Mouse (Mus musculus) ES-E14 (cell line): ENCODE results near the gene Tpo. TPM values are rescaled to one million over a fixed set of nuclear protein-coding genes. Genes with fewer than 3 reads are reported as not detected.

Source experiments
- DNase-seq: peaks from one replicate; pipeline ENCODE4 v3.0.0-alpha.2; 2013; ENCODE audit warnings: low read depth, low spot score
- H3K27ac ChIP-seq: 2 replicates; pipeline ENCODE4 v1.5.1; 2012; ENCODE audit warnings: low read depth, mild to moderate bottlenecking, low read length, moderate library complexity, mixed read lengths; ENCODE audit not compliant: poor library complexity, insufficient read depth, severe bottlenecking
- H3K36me3 ChIP-seq: 2 replicates; pipeline ENCODE4 v1.6.1; 2012; ENCODE audit warnings: mild to moderate bottlenecking, low read length, moderate library complexity, mixed read lengths; ENCODE audit not compliant: control insufficient read depth, poor library complexity, insufficient read depth, severe bottlenecking
- H3K4me1 ChIP-seq, 2 experiments: fragments of 150-350 bp in 1 of 2; sonication (generic) in 1 of 2; 2 replicates each; pipeline ENCODE4 v1.6.1; 2012; ENCODE audit warnings: low read length in 2 of 2, mild to moderate bottlenecking in 1 of 2, mixed read lengths in 1 of 2; ENCODE audit not compliant: control insufficient read depth in 2 of 2, insufficient read depth in 2 of 2, poor library complexity in 1 of 2
- H3K4me3 ChIP-seq, 2 experiments: fragments of 150-350 bp in 1 of 2; sonication (generic) in 1 of 2; 2 replicates each; pipeline ENCODE4 v1.5.1; 2012; ENCODE audit warnings: low read length in 2 of 2, low read depth in 1 of 2, mild to moderate bottlenecking in 1 of 2, mixed read lengths in 1 of 2; ENCODE audit not compliant: insufficient read depth in 1 of 2, poor library complexity in 1 of 2, severe bottlenecking in 1 of 2
- H3K9ac ChIP-seq: 2 replicates; pipeline ENCODE4 v1.6.1; 2012; ENCODE audit warnings: low read depth, mild to moderate bottlenecking, low read length, mixed read lengths; ENCODE audit not compliant: poor library complexity, insufficient read depth, severe bottlenecking
- H3K9me3 ChIP-seq: fragments of 150-350 bp; sonication (generic); 2 replicates; pipeline ENCODE4 v1.6.1; 2012; ENCODE audit warnings: low read depth, mild to moderate bottlenecking, low read length; ENCODE audit not compliant: control insufficient read depth, insufficient read depth
- CHD2 ChIP-seq: IDR thresholded peaks from 2 replicates; pipeline ENCODE4 v1.6.1; 2014; ENCODE audit warnings: mild to moderate bottlenecking, low read depth, low read length, inconsistent platforms
- HCFC1 ChIP-seq: IDR thresholded peaks from 2 replicates; pipeline ENCODE4 v1.6.1; 2012; ENCODE audit warnings: low read length, inconsistent platforms, borderline replicate concordance; ENCODE audit not compliant: insufficient read depth
- MAFK ChIP-seq: IDR thresholded peaks from 2 replicates; pipeline ENCODE4 v1.6.1; 2014; ENCODE audit warnings: mild to moderate bottlenecking, low read depth, low read length, inconsistent platforms; ENCODE audit not compliant: insufficient read depth
- ZC3H11A ChIP-seq: IDR thresholded peaks from 2 replicates; pipeline ENCODE4 v1.6.1; 2012; ENCODE audit warnings: low read depth, mild to moderate bottlenecking, inconsistent platforms, low read length, borderline replicate concordance
- ZNF384 ChIP-seq: IDR thresholded peaks from 2 replicates; pipeline ENCODE4 v1.6.1; 2012; ENCODE audit warnings: low read depth, low read length, inconsistent platforms
- in situ Hi-C, 2 experiments: fragments of 600-800 bp; cut with MboI; formaldehyde crosslinking; loops; one replicate each; pipeline ENCODE4 v1.15.1; 2025; ENCODE audit warnings: low sequenced_read_pairs in 2 of 2, inconsistent platforms in 1 of 2; ENCODE audit not compliant: unreplicated experiment in 2 of 2
- total RNA-seq: library from RNA; depleted of rRNA; stranded (reverse); fragments of 300-350 nt; gene quantifications from 2 replicates; pipeline ENCODE4 v1.2.3, GENCODE M21; 2012

The Tpo gene
- total RNA-seq, 1 experiment: 0.31 TPM

GRCm38 (mm10) chr12:30168491-30168890, 36.1 kb upstream of the Tpo start:
- in situ Hi-C loops: no loop called here
- H3K9me3 ChIP-seq: no peaks in the 10 kb centered on the region
- H3K4me3 ChIP-seq: no peak overlapping the region
- DNase-seq: no peak
- TF ChIP-seq CHD2 (no peak), ZC3H11A (no peak), MAFK (no peak), ZNF384 (no peak), HCFC1 (no peak)
- no peak overlapping the region for H3K9ac ChIP-seq
- no peaks in the 10 kb centered on the region for H3K4me1 ChIP-seq
- no peak overlapping the region for H3K27ac ChIP-seq
- no peaks in the 10 kb centered on the region for H3K36me3 ChIP-seq

- H3K27ac ChIP-seq: no peak overlapping the region
- no peak for DNase-seq
- no peak overlapping the region for H3K9ac ChIP-seq
- no peak overlapping the region for H3K4me3 ChIP-seq
- H3K9me3 ChIP-seq: no peaks in the 10 kb centered on the region
- TF ChIP-seq CHD2: no peak
- no peak for TF ChIP-seq ZNF384
- no peak for TF ChIP-seq ZC3H11A
- TF ChIP-seq MAFK: no peak
- TF ChIP-seq HCFC1: no peak
- in situ Hi-C loops: no loop called here
- H3K4me1 ChIP-seq: no peaks in the 10 kb centered on the region
- H3K36me3 ChIP-seq: no peaks in the 10 kb centered on the region
Measured at GRCm38 (mm10) chr12:30164538-30164937, 32.1 kb upstream of the Tpo start.

GRCm38 (mm10) chr12:30164005-30164404, 31.6 kb upstream of the Tpo start:
- DNase-seq: no peak
- no peak overlapping the region for H3K9ac ChIP-seq
- H3K9me3 ChIP-seq: no peaks in the 10 kb centered on the region
- TF ChIP-seq ZC3H11A (no peak), CHD2 (no peak), HCFC1 (no peak), ZNF384 (no peak), MAFK (no peak)
- no peak overlapping the region for H3K4me3 ChIP-seq
- no peaks in the 10 kb centered on the region for H3K4me1 ChIP-seq
- in situ Hi-C loops: no loop called here
- H3K36me3 ChIP-seq: no peaks in the 10 kb centered on the region
- H3K27ac ChIP-seq: no peak overlapping the region

- in situ Hi-C loops: no loop called here
- TF ChIP-seq MAFK (no peak), ZC3H11A (no peak), CHD2 (no peak), HCFC1 (no peak), ZNF384 (no peak)
- DNase-seq: no peak
- Histone ChIP-seq H3K9me3 (no peaks in the 10 kb centered on the region), H3K36me3 (no peaks in the 10 kb centered on the region), H3K9ac (no peak overlapping the region), H3K27ac (no peak overlapping the region), H3K4me3 (no peak overlapping the region), H3K4me1 (no peaks in the 10 kb centered on the region)
Measured at GRCm38 (mm10) chr12:30161731-30162406, 29.4 kb upstream of the Tpo start.

- H3K4me1 ChIP-seq: no peaks in the 10 kb centered on the region
- in situ Hi-C loops: no loop called here
- TF ChIP-seq HCFC1 (no peak), ZC3H11A (no peak), ZNF384 (no peak), CHD2 (no peak), MAFK (no peak)
- H3K9me3 ChIP-seq: no peaks in the 10 kb centered on the region
- H3K36me3 ChIP-seq: no peaks in the 10 kb centered on the region
- DNase-seq: no peak
- no peak overlapping the region for H3K4me3 ChIP-seq
- no peak overlapping the region for H3K27ac ChIP-seq
- no peak overlapping the region for H3K9ac ChIP-seq
Measured at GRCm38 (mm10) chr12:30160475-30160874, 28.1 kb upstream of the Tpo start.
